Mouse (Mus musculus): ENCODE data around the gene Rflna. TPM values are rescaled to one million over a fixed set of nuclear protein-coding genes. Genes with fewer than 3 reads are reported as not detected.

The Rflna gene
- total RNA-seq, 2 experiments from 2014 or later = not detected

GRCm38 (mm10) chr5:125052237-125052602 lies 49.2 kb downstream of the Rflna start:
- ATAC-seq (ENCODE audit: poor library complexity, severe bottlenecking) = peak; percentile 53

GRCm38 (mm10) chr5:125052603-125053488 lies 49.8 kb downstream of the Rflna start:
- peak; percentile 54 for ATAC-seq (ENCODE audit: poor library complexity, severe bottlenecking)

GRCm38 (mm10) chr5:125053661-125054060 lies 50.6 kb downstream of the Rflna start:
- ATAC-seq (ENCODE audit: poor library complexity, severe bottlenecking) = no peak

DNA sequence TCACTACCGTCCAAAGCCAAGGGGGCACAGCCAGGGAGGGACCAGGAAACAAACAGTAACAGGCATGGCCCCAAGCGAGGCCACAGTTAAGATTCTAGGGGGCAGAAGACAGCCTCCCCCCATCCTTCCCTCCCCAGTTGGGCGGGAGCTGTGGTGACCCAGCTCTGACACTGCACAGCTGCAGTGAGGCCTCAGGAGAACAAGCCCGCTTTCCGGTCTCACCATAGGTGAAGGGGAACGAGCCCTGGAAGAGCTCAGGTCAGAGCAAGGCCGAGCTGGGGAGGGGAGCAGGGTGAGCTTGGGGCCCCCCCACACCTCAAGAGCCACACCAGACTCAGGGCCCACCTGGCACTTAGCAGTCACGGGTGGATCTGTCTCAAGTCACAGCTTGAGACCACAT lies 52.9 kb downstream of the Rflna start:
- no peak for ATAC-seq (ENCODE audit: poor library complexity, severe bottlenecking)

DNA sequence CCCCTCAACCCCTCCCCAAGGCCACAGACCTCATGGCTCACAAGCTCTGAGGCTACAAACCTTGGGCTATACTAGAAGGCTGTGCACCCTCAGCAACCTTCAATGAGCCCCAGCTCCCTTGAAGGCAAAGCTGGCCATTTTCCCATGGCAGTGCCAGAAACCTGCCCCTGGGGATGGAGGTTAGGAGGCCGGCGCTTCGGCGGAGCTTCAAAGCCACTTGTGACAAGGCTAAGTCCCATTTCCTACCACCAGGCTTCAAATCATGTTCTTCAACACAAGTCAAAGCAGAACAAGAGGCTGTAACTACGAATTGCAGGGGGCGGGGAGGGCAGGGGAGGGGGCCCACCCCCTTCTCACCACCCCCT lies 53.3 kb downstream of the Rflna start:
- ATAC-seq (ENCODE audit: poor library complexity, severe bottlenecking) = no peak

- no peak for ATAC-seq (ENCODE audit: poor library complexity, severe bottlenecking)
Observed at GRCm38 (mm10) chr5:125056696-125057554, 53.9 kb downstream of the Rflna start.

GRCm38 (mm10) chr5:125057555-125058266 lies 54.7 kb downstream of the Rflna start:
- peak; percentile 50 for ATAC-seq (ENCODE audit: poor library complexity, severe bottlenecking)

DNA sequence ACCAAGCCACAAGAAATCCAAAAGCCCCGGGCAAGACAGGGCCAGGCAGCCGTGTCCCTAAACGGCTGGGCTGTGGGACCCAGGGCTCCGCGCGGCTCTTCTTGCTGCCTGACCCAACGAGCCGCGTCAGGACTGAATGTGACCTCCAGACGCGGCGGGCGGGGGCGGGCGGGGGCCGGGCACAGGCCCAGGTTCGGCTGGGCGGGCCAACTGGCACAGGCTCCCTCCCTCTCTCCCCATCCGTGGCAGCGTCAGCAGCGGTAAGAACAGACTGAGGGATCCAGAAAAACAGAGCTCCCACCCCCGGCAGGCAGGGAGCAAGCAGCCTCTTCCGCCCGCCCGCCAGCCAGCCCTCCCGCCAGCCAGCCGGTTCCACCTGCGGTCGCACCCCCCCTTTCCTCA lies 55.2 kb downstream of the Rflna start:
- peak; percentile 24 for ATAC-seq (ENCODE audit: poor library complexity, severe bottlenecking)

Other genes with a start within 250 kb of the Rflna start
- gene Ccdc92, start 140.8 kb upstream of the Rflna start, total RNA-seq (2015) = 0.16 and 0.36 TPM in 2 replicates
- 0.69 and 1.1 TPM in 2 replicates for gene Ccdc92, start 140.8 kb upstream of the Rflna start, total RNA-seq (2017)
- 5.5 and 6.3 TPM in 2 replicates for gene Zfp664, start 140.5 kb upstream of the Rflna start, total RNA-seq (2015)
- gene Zfp664, start 140.5 kb upstream of the Rflna start, total RNA-seq (2017) = 7.4 and 7.6 TPM in 2 replicates
- 87.7 and 107 TPM in 2 replicates for gene Ncor2, start 176.0 kb downstream of the Rflna start, total RNA-seq (2015)
- 15.0 and 21.5 TPM in 2 replicates for gene Ncor2, start 176.0 kb downstream of the Rflna start, total RNA-seq (2017)